Mouse (Mus musculus) hindbrain, embryonic 11.5 days (tissue): ENCODE data around the gene Praf2. TPM values are rescaled to one million over a fixed set of nuclear protein-coding genes. Genes with fewer than 3 reads are reported as not detected.
A peak's percentile ranks its signal among the peaks of the same experiment; 100 is the strongest.

Experiments
- ATAC-seq: fragments of 200-750 bp; cut with Nextera tagmentation; 2 replicates; pipeline ENCODE4 v1.8.0; 2017; ENCODE audit warnings: mild to moderate bottlenecking, moderate TSS enrichment, moderate library complexity; ENCODE audit not compliant: low FRiP score
- DNase-seq: peaks from one replicate; pipeline ENCODE4 v3.0.0-alpha.2; 2015; ENCODE audit warnings: low spot score
- H3K27ac ChIP-seq: fragments of 300-500 bp; sonication (generic); 2 replicates; pipeline ENCODE4 v1.5.1; 2014; ENCODE audit warnings: mild to moderate bottlenecking, low read depth, low read length
- H3K27me3 ChIP-seq: fragments of 300-500 bp; sonication (generic); 2 replicates; pipeline ENCODE4 v1.6.1; 2014; ENCODE audit warnings: mild to moderate bottlenecking, low read length, moderate library complexity, mixed read lengths; ENCODE audit not compliant: control insufficient read depth, insufficient read depth
- H3K36me3 ChIP-seq: fragments of 300-500 bp; sonication (generic); 2 replicates; pipeline ENCODE4 v1.6.1; 2014; ENCODE audit warnings: mild to moderate bottlenecking, low read length, moderate library complexity, mixed read lengths; ENCODE audit not compliant: control insufficient read depth, insufficient read depth
- H3K4me1 ChIP-seq: fragments of 300-500 bp; sonication (generic); replicated peaks from 2 replicates; pipeline ENCODE4 v1.6.1; 2014; ENCODE audit warnings: low read length, mixed read lengths; ENCODE audit not compliant: control insufficient read depth, insufficient read depth
- H3K4me2 ChIP-seq: fragments of 300-500 bp; sonication (generic); replicated peaks from 2 replicates; pipeline ENCODE4 v1.6.1; 2014; ENCODE audit warnings: mild to moderate bottlenecking, low read depth, low read length
- H3K4me3 ChIP-seq: fragments of 300-500 bp; sonication (generic); 2 replicates; pipeline ENCODE4 v1.5.1; 2014; ENCODE audit warnings: low read depth, low read length
- H3K9ac ChIP-seq: fragments of 300-500 bp; sonication (generic); 2 replicates; pipeline ENCODE4 v1.6.1; 2014; ENCODE audit warnings: low read depth, low read length
- H3K9me3 ChIP-seq: fragments of 300-500 bp; sonication (generic); 2 replicates; pipeline ENCODE4 v1.6.1; 2016; ENCODE audit warnings: low read length; ENCODE audit not compliant: control insufficient read depth
- WGBS: fragments of 180-500 bp; shearing (Covaris S2); extraction: QIAGEN DNeasy Blood & Tissue Kit; methylation state at CpG from one replicate; pipeline ENCODE4 v1.1.7; 2014; 5-methylcytosine and 5-hydroxymethylcytosine counted together
- polyA plus RNA-seq: library from polyadenylated mRNA; unstranded; fragments of >200 nt; fragmentation: Nextera tagmentation; extraction: Ambion mirVana; gene quantifications from 2 replicates; pipeline ENCODE4 v1.2.1, GENCODE M21; 2014

Gene Praf2
- polyA plus RNA-seq, 1 experiment from 2014 or later = 108 TPM

DNA sequence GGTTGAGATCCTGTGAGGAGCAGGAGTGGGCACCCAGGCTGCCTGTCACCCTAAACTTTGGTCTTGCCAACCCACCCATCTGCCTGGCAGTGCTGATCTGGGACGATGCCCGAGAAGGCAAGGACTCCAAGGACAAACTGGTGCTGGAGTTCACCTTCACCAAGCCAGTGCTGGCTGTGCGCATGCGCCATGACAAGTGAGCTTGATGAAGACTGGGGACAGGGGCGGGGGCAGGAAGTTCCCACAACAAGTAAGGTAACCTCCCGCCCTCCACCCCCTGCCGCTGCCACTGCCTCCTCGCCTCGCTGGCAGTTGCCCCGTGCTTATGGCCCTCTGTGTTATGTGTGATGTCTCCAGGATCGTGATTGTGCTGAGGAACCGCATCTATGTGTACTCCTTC, 2.4 kb upstream of the Praf2 start:
- H3K9ac ChIP-seq = no peak overlapping the region
- ATAC-seq (no peak), DNase-seq (no peak)
- no peak overlapping the region for H3K4me3 ChIP-seq
- WGBS = 87% methylated on average over 12 of the region's 12 CpGs
- H3K4me2 ChIP-seq = no peak overlapping the region
- H3K9me3 ChIP-seq = no peaks in the 10 kb centered on the region
- no peaks in the 10 kb centered on the region for H3K27me3 ChIP-seq
- H3K4me1 ChIP-seq = no peaks in the 10 kb centered on the region
- H3K27ac ChIP-seq = no peak overlapping the region
- no peaks in the 10 kb centered on the region for H3K36me3 ChIP-seq

- WGBS = 91% methylated on average over 13 of the region's 13 CpGs
- Histone ChIP-seq H3K36me3 (no peaks in the 10 kb centered on the region), H3K9ac (no peak overlapping the region), H3K27me3 (no peaks in the 10 kb centered on the region), H3K4me1 (no peaks in the 10 kb centered on the region), H3K4me3 (no peak overlapping the region), H3K4me2 (no peak overlapping the region), H3K27ac (no peak overlapping the region), H3K9me3 (no peaks in the 10 kb centered on the region)
- DNase-seq = no peak
- no peak for ATAC-seq
Measured at GRCm38 (mm10) chrX:7727176-7727575, 1.1 kb upstream of the Praf2 start.

- peak overlapping the region; percentile 40 for H3K9ac ChIP-seq
- 38% methylated on average over 4 of the region's 4 CpGs for WGBS
- H3K27me3 ChIP-seq = no peaks in the 10 kb centered on the region
- peak overlapping the region; percentile 44 for H3K4me2 ChIP-seq
- DNase-seq (peak; percentile 19), ATAC-seq (no peak; the same call in 1 of the 2 replicates)
- H3K4me1 ChIP-seq = no peaks in the 10 kb centered on the region
- H3K27ac ChIP-seq = no peak overlapping the region
- peak overlapping the region; percentile 41 for H3K4me3 ChIP-seq
- no peaks in the 10 kb centered on the region for H3K36me3 ChIP-seq
- no peaks in the 10 kb centered on the region for H3K9me3 ChIP-seq
Measured at GRCm38 (mm10) chrX:7728922-7729265, 655 bp downstream of the Praf2 start.

DNA sequence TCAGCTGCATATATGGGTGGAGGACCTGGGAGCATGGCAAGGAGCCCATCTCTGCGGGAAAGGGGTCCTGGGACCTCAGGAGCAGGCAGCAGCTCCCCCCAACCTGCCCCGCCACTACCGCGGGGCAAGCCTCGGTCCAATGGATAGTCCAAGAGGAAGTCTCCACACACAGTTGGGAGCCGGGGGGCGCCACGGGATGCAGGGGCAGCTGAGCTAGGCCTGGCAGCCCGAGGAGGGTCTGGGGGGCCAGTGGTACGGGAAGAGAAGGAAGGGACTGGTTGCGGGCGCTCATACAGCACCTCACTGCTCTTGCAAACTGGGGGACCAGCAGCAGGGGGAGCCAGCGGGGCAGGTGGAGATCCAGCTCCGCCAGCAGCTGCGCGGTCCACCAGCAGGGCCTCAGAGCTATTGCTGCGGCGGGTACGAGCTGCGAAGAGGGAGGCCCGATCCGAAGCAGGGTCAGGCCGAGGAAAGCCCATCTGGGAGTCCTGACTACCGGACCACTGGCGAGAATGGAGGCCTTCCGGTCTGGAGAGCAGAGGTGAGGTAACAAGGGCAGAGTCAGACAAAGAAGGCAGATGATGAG, 5.4 kb downstream of the Praf2 start:
- no peaks in the 10 kb centered on the region for H3K36me3 ChIP-seq
- H3K4me3 ChIP-seq = 0 out of 2 replicates have a peak overlapping the region, but pooled peaks have one; percentile 10
- H3K27me3 ChIP-seq = no peaks in the 10 kb centered on the region
- H3K4me2 ChIP-seq = no peak overlapping the region
- no peak for ATAC-seq
- no peaks in the 10 kb centered on the region for H3K4me1 ChIP-seq
- H3K9me3 ChIP-seq = no peaks in the 10 kb centered on the region
- peak; percentile 71 for DNase-seq
- no peak overlapping the region for H3K9ac ChIP-seq
- H3K27ac ChIP-seq = no peak overlapping the region
- 22% methylated on average over 21 of the region's 26 CpGs for WGBS

DNA sequence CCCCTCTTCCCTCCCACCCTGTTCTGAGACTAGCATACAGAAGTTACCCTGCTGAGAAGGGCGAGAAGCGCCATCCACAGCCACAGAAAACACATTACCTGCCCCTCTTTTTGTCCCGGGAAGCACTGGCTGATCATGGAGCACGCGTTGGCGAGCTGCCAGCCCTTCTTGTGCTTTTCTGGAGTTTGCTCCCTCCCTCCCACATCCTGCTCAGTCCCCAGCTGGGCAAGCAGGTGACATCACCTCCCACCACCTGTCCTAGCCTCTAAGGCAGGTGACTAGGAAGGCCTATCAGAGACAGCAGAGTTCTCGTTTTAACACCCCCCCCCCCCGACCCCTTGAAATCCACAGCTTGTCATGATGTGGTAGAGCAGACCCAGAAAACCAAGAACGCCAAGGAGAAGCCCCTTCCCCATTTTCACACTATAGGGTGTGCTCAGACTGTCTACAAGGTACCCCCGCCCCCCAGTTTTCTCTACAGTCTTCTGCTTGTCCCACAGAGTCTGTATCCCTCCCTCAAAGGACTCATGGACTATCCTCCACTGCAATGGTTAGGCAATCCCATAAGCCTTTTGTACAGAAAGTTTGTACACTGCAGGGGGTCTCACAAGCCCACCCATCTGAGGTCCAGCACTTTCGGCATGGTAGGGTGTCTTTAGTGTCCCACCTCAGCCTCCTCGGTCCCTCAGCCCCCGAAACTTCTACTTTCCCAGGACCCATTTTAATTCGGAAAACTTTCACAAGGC, 11.3 kb downstream of the Praf2 start:
- DNase-seq (no peak), ATAC-seq (no peak)
- WGBS = 77% methylated on average over 14 of the region's 14 CpGs
- H3K4me3 ChIP-seq = no peak overlapping the region
- no peaks in the 10 kb centered on the region for H3K27me3 ChIP-seq
- H3K36me3 ChIP-seq = no peaks in the 10 kb centered on the region
- no peak overlapping the region for H3K4me2 ChIP-seq
- H3K4me1 ChIP-seq = no peaks in the 10 kb centered on the region
- H3K27ac ChIP-seq = no peak overlapping the region
- no peak overlapping the region for H3K9ac ChIP-seq
- no peaks in the 10 kb centered on the region for H3K9me3 ChIP-seq

GRCm38 (mm10) chrX:7740082-7740819, 12.0 kb downstream of the Praf2 start:
- Histone ChIP-seq H3K9me3 (no peaks in the 10 kb centered on the region), H3K4me1 (no peaks in the 10 kb centered on the region), H3K27me3 (no peaks in the 10 kb centered on the region), H3K4me2 (no peak overlapping the region), H3K27ac (no peak overlapping the region), H3K36me3 (no peaks in the 10 kb centered on the region), H3K4me3 (no peak overlapping the region), H3K9ac (no peak overlapping the region)
- DNase-seq (no peak), ATAC-seq (no peak)
- 73% methylated on average over 10 of the region's 10 CpGs for WGBS

DNA sequence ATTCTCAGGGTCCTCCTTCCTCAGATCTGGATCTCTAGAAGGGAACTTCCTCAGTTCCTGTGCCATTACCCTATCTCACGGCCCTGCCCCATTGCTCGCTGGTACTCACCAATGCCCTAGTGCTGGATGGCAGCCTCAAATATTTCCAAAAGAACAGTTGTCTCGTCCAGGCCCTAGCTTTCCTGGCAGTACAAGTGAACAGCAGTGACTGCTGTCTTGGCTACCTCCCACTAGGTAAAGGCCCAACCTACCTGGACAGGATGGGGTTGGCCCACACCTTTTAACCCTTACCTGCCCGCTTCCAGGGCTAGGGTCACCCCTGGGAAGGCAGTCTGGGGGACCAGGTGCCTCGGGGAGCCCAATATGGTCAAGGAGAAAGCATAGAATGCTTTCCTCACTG, 12.9 kb downstream of the Praf2 start:
- Histone ChIP-seq H3K4me2 (no peak overlapping the region), H3K27me3 (no peaks in the 10 kb centered on the region), H3K4me3 (no peak overlapping the region), H3K36me3 (no peaks in the 10 kb centered on the region), H3K9ac (no peak overlapping the region), H3K27ac (no peak overlapping the region), H3K9me3 (no peaks in the 10 kb centered on the region), H3K4me1 (no peaks in the 10 kb centered on the region)
- ATAC-seq = no peak
- 76% methylated on average over 5 of the region's 5 CpGs for WGBS
- no peak for DNase-seq

- WGBS = 65% methylated on average over 5 of the region's 5 CpGs
- Histone ChIP-seq H3K4me2 (no peak overlapping the region), H3K27ac (no peak overlapping the region), H3K9me3 (no peaks in the 10 kb centered on the region), H3K36me3 (no peaks in the 10 kb centered on the region), H3K4me3 (no peak overlapping the region), H3K27me3 (no peaks in the 10 kb centered on the region), H3K9ac (no peak overlapping the region), H3K4me1 (no peaks in the 10 kb centered on the region)
- DNase-seq (peak; percentile 14), ATAC-seq (no peak)
Measured at GRCm38 (mm10) chrX:7743470-7743869, 15.2 kb downstream of the Praf2 start.
